Mouse (Mus musculus): ENCODE measurements around the gene Gm1330.
"Not testable (repeated sequence)": the region's sequence is repeated elsewhere in the genome, so short reads cannot be mapped to it uniquely, and the experiment has no call there.

Gene Gm1330

DNA sequence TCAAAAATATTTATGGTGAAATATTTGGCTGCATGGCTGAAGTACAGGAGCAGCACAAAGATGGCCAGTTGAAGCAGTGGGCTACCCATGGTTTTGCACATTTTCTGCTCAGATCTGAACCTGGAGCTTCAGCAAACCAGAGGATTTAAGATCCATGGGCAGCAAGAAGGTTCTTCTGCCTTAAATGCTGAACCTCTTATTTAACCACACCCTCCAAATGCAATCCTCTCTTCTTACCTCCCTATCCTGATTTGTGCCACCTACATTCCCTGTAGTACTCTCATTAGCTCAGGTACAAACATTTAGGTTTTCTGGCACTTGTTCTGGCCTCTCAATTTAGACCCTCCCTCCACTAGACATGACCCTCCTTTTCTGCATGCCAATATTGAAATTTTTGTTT, at the start of gene Gm1330:
Gene Gm1330 (minus strand): TSS at position 101 of the 400 bp plus-strand sequence.
- no peak for DNase-seq

DNA sequence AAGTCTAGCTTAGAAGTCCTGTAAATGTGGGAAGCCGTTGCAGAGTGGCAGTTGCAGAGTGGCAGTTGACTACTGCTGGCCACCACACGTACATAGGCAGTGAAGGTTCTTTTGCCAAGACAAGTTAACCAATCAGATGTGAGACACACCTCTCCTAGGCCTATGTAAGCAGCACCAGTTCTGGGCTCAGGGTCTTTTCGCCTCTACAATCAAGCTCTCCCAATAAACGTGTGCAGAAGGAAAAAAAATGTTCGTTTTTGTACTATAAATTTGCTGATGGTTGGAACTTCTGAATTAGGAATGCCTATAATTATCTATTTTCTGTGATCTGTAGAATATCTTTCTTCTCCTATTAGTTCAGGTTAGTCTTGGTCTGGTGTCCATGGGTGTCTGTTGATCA, 14.1 kb upstream of the Gm1330 start, which contains the start of gene Gm10750:
Gene Gm10750 (minus strand): TSS at position 101 of the 400 bp plus-strand sequence.
- DNase-seq: not testable (repeated sequence)

DNA sequence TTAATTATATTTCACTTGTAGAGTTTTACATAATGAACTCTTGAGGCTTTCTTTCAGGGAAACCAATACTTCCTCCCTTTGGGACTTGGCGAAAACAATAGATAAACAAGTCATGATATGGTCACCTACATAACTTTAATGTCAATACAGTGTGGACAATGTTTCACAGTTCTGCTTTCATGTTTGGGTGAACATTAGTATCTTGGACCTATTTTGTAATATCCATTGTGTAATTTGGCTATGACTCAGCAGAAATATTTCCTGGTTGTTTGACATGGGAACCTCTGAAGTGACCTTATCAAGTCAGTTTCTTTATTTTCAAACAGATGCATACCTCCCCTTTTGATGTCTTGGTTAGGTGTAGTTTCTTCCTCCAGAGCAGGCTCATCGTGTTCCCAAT, 1.8 kb upstream of the Gm1330 start:
- no peak for DNase-seq

DNA sequence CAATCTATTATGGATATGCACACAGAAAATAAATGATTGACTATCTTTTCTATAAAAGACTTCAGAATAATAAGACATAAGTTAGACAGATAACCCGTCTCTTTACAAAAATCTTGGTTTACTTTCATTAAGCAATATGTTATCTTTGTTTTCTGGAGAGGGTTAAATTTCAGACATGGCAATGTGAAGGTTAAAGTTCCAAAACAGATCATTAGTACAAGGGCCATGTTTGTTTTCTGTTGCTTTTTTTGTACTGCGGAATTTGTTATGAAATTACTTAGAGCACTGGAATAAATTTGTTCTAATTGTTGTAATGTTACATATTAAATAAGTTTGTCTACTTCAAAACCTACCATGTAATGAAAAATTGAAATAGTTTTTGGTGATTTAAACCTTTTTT, 7.9 kb downstream of the Gm1330 start:
- DNase-seq: no peak
